Mouse (Mus musculus) MEL-GATA-1-ER (cell line): ENCODE measurements at regions not wholly inside any gene's neighbourhood (a gene's known extent, or its start where the extent isn't known, plus 50 kb on each side); places are given as distances from the start of the nearest gene placed in this dataset.
"Not testable (repeated sequence)": the region's sequence is repeated elsewhere in the genome, so short reads cannot be mapped to it uniquely, and the experiment has no call there.

Experiments used
- DNase-seq: peaks from one replicate; pipeline ENCODE4 v3.0.0-alpha.2; 2012; ENCODE audit warnings: low read depth; ENCODE audit errors: extremely low read depth

GRCm38 (mm10) chr10:37880841-37881240 is 742.1 kb upstream of the Marcks start:
- no peak for DNase-seq

DNA sequence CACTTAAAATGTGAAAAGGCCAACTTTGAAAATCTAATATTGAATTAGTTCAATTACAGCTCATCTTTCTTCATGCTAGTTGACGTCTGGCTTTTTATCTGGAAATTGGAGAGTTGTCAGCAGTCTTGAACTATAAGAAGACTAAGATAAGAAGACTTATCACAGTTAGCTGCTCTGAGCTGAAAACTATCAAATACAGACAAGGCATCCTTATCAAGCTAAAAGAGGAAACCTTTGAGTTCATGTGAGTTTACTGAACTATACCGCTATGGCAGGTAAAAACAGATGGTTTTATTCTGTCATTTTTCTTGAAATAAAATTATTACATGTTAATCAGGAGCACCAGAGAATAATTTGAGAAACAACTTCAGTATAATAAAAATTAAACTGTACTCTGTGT is 735.2 kb upstream of the Marcks start:
- no peak for DNase-seq

DNA sequence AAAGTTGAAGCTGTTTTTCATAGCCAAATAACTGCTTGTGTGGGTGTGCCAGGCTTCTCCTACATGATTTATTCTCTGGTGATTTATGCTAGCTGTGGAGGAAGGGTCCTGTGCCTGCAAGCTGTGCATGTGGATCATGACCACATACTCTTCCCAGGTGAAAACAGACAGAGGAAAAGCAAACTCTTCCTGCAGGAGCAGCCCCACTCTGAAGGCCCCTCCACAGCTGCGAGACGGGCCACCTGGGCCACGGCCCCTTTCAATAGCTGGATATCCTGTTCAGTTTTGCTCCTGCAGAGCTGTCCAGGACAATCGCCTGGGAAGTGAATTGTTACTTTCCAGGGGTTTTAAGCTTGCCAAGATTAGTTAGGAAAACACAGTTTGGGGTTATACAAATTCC is 722.3 kb upstream of the Marcks start:
- DNase-seq = no peak

DNA sequence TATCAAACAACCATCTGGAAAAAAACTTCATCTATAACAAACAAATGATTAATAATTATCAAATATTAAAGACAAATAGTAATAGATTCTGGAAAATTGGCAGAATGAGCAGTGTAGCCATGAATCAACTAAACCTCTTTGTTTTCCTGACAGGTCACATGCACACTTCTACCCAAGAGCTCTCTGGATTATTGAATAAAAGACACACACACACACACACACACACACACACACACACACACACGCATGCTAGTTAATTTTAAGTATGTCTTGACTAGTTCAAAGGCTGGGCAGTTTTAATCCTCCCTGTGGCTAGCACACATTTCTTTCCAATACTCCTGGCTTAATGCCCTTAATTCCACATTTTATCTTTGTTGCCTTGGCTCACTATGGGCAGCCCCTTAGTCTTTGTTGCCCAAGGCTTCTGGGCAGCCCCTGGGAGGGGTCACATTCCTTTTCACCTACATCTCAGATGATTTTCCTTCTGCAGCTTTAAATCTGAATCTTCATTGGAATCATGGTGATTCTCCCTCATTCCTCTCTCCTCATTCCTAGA is 710.6 kb upstream of the Marcks start:
- DNase-seq = no peak

GRCm38 (mm10) chr10:37842820-37843219 is 704.1 kb upstream of the Marcks start:
- no peak for DNase-seq

GRCm38 (mm10) chr10:37841842-37842241 is 703.1 kb upstream of the Marcks start:
- DNase-seq = no peak

- no peak for DNase-seq
Measured at GRCm38 (mm10) chr10:37837721-37838120, 699.0 kb upstream of the Marcks start.

- DNase-seq = no peak
Measured at GRCm38 (mm10) chr10:37813026-37813425, 674.3 kb upstream of the Marcks start.

- DNase-seq = no peak
Measured at GRCm38 (mm10) chr10:37812405-37812851, 673.7 kb upstream of the Marcks start.

GRCm38 (mm10) chr10:37811789-37812188 is 673.1 kb upstream of the Marcks start:
- no peak for DNase-seq

GRCm38 (mm10) chr10:37803225-37803805 is 664.6 kb upstream of the Marcks start:
- DNase-seq = no peak

DNA sequence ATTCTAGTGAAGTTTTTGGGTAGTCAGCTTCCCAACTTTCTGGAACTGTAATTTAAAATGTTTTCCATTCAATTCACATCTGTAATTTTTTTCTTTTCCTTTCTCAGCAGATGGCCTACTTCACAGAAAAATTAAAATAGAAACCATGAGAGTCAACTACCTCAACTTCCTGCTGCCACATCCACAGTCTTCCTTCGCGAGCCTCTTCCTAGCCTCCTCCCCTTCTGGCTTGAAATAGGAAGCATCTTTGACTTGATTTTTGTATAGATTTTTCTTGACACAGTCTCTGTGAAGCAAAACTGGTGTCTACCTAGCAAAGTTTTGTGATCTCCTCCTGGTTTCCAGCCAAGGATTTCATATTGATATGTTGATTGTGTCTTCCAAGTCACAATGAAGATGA is 660.7 kb upstream of the Marcks start:
- no peak for DNase-seq

GRCm38 (mm10) chr10:37798285-37798684 is 659.6 kb upstream of the Marcks start:
- DNase-seq = no peak

DNA sequence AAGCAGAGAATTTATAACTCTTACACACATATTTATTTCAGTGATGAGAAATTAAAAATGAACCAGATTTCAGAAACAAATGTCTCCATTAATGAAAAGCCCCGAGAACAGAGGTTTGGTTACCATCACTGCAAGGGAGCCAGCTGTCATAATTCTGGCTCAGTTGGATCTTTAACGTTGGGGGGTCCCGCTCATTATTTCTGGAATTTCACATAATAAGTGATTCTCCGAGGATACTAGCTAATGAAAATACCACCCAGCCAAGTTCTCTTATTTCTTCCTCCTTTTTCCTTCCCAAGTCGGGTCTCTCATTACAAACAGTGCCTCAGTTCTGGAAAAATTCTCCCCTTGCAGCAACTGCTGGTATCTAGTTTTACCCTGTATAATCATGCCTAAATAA is 659.0 kb upstream of the Marcks start:
- no peak for DNase-seq

DNA sequence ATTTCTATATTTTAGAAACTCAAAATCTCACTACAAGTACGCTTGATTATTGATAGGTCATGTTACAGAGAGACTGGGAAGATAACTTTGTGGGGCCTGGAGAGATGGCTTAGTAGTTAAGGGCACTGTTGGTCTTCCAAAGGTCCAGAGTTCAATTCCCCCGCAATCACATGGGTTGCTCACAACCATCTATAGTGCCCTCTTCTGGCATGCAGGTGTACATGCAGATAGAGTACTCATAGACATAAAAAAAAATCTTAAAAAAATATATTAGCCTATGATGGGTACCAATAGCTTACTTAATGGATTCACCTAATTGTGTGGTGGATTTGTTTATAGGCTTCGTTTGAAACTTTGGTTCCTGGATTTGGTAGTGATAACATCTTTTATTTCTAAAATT is 654.2 kb upstream of the Marcks start:
- no peak for DNase-seq

DNA sequence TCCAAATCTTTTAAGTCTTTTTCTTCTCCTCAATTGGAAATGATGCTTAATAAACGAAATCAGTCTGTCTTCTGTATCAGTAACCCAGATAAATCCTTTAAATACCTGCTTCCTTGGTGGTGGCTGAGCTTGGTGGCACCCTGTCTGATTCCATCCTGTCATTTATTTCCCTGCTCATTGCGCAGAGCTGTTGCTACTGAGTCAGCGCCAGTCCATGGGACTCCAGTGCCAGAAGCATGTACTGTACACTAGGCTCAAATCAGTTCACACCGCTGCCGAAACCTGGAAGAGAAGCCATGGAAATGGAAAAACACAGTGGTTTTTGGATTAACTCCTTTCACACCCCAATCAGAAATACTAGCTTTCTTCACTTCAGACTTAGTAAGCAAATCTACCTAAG is 649.3 kb upstream of the Marcks start:
- DNase-seq = no peak

DNA sequence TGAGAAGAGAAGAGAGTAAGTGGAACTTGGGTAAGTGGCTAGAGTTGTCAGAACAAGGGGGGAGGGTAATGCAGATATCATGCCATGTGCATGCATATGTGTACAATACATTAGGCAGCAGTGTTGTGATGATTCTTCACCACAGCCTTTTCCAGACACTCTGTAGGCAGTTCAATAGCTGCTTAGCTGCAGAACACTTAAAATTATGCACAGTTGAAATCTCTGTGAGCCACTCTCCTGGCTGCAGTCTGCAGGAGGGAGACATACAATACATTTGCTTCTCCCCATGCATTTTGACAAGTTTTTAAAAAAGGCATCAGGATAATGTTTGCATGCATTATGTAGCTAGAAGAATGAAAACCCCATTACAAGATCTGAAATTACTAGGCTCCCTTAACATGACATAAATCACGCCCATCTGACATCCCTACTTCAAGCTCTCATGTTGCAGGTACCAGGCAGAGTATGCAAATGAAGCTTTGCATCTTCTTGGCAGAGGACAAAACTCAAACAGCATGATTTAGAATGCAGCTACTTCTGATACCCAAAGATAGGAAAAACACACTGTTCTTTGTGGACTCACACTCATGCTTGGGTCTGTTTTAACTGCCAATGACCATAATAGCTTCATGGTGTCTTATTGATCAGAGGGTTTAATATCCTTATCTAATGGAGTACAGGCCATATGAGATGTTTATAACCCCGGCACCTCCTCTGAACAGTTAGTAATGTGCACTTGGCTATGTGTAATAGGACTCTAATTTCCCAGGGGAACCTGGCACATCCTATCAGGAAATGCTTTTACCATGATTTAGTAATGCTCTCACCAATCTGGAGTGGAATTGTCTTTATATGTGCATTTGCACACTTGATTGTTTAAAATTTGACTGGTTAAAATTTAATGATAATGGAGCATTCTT is 640.9 kb upstream of the Marcks start:
- no peak for DNase-seq

DNA sequence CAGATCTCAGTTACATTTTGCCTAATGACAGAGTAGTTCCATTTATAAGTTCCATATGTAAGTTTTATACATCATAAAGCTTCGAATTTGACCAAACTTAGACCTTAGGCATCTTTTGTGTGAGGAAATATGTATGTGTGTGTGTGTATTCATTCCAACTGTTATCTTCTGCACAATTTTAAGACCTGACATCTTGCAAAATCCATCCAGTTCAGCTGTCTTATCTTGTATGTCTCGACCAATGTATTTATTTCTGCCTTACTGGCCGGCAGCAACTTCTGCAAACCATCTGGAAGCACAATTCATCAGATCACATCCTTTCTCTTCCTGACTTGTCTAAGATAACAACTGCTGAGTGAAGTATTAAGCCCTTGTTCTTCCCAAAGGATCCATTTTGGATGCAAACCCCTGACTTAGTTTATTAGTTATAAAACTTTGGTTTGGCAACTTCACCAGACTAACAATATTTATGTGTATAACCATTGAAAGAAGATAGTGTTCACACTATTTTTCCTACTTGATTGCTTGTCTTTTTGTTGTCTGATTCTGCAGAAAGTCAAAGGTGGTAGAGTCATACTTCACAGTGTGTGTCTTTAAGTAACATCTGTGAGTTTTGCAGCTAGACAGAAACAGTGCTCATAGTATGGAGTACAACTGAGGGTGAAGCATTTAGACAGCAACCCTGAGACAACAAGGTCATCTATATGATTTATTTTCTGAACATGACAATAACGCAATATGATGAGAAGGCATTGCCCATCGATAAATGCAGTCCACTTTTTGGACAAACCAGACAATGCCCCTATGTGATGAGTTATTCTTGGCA is 622.0 kb upstream of the Marcks start:
- DNase-seq = no peak

DNA sequence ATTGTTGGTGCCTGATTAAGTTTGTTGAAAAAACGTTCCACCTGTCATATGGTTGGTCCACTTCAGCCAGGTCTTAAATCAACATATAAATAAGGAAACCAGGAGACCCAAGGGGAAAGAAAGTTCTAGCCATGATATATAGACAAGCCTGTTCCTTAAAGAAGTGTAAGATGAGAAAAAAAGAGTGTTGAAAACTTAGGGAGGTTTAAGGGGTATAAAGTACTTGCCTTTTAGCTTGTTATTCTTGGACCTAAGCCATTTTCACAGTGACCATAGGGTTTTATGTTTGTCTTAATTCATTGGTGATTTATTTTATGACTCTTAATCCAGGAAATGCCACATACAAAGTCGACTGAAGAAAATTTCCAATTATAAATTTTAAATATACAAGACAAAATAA is 602.9 kb upstream of the Marcks start:
- no peak for DNase-seq

DNA sequence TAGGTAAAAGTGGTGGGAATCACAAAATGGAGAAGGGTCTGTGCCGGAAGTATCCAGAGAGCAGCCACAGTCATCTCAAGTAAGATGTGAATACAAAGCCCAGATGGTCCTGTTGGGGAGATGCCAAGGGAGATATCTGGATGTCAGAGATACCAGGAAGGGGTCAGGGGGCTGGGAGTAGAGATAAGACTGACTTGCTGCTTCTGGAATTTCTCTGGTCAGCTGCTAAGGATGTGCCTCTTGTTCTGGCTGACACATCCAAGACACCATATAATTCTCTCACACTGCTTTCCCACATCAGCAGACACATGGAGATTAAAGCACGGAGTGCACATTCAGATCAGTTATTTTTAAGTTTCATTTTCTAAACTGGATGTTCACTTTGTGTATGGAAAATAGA is 600.3 kb upstream of the Marcks start:
- no peak for DNase-seq

- no peak for DNase-seq
Measured at GRCm38 (mm10) chr10:37725609-37726008, 586.9 kb upstream of the Marcks start.

DNA sequence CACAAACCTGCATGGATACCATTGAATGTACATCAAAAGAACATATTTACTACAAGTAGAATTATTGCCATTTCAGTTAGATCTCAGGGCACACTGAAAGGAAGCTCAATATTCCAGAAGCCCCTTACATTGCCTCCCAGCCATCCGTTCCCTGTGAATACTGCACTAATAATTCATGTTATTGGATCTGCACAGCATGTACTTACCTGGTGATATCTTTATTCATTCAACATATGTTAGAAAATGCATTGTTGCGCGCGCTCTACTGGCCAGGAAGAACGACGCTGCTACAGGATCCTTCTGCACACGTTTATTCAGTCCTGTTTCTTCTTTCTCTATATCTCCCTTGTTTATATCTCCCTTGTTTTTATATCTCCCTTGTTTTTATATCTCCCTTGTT is 586.3 kb upstream of the Marcks start:
- DNase-seq = not testable (repeated sequence)
